Mouse (Mus musculus) brain, adult 10 weeks (tissue): ENCODE results near the gene Dtx1. TPM values are rescaled to one million over a fixed set of nuclear protein-coding genes. Genes with fewer than 3 reads are reported as not detected.

Source experiments
- polyA plus RNA-seq: library from polyadenylated mRNA; stranded (reverse); fragments of 350-450 nt; fragmentation: Illumina TruSeq; extraction: RNeasy Lipid Tissue Mini Kit (QIAGEN cat#74804); gene quantifications from one replicate; pipeline ENCODE4 v1.2.3, GENCODE M21; 2015; ENCODE audit warnings: low read depth, low replicate concordance

Dtx1 gene
- 47.7 TPM for polyA plus RNA-seq

GRCm38 (mm10) chr5:120711827-120712226, at the start of gene Dtx1:
TSS of gene Dtx1 (minus strand) at chr5:120711927.

GRCm38 (mm10) chr5:120749688-120750087, 38.0 kb upstream of the Dtx1 start, which contains the start of gene Oas2:
TSS of gene Oas2 (minus strand) at chr5:120749853.

GRCm38 (mm10) chr5:120648569-120649373, 63.0 kb downstream of the Dtx1 start, which contains the start of gene Rasal1:
TSS of gene Rasal1 (plus strand) at chr5:120648812.

GRCm38 (mm10) chr5:120634131-120634530, 77.6 kb downstream of the Dtx1 start, which contains the start of gene Cfap73:
TSS of gene Cfap73 (minus strand) at chr5:120634235.

Other genes with a start within 250 kb of the Dtx1 start
- 3.6 TPM for gene Sdsl, start 239.1 kb downstream of the Dtx1 start, polyA plus RNA-seq
- 0.39 TPM for gene Sds, start 235.4 kb downstream of the Dtx1 start, polyA plus RNA-seq
- 38.9 TPM for gene Plbd2, start 208.3 kb downstream of the Dtx1 start, polyA plus RNA-seq
- 4.3 TPM for gene Slc8b1, start 200.8 kb downstream of the Dtx1 start, polyA plus RNA-seq
- gene Tpcn1, start 123.3 kb downstream of the Dtx1 start, polyA plus RNA-seq = 20.2 TPM
- 1.6 TPM for gene Iqcd, start 122.9 kb downstream of the Dtx1 start, polyA plus RNA-seq
- gene Rita1, start 99.3 kb downstream of the Dtx1 start, polyA plus RNA-seq = 38.2 TPM
- 21.0 TPM for gene Ddx54, start 99.2 kb downstream of the Dtx1 start, polyA plus RNA-seq
- gene Cfap73, start 77.7 kb downstream of the Dtx1 start, polyA plus RNA-seq = not detected
- gene Rasal1, start 63.1 kb downstream of the Dtx1 start, polyA plus RNA-seq = 49.7 TPM
- gene Oas2, start 37.9 kb upstream of the Dtx1 start, polyA plus RNA-seq = 0.51 TPM
- gene Oas3, start 65.7 kb upstream of the Dtx1 start, polyA plus RNA-seq = not detected
- not detected for gene Oas1e, start 83.6 kb upstream of the Dtx1 start, polyA plus RNA-seq
- gene Oas1c, start 100.6 kb upstream of the Dtx1 start, polyA plus RNA-seq = 1.1 TPM
- gene Oas1f, start 135.4 kb upstream of the Dtx1 start, polyA plus RNA-seq = not detected
- gene Oas1h, start 149.5 kb upstream of the Dtx1 start, polyA plus RNA-seq = not detected
- not detected for gene Oas1g, start 175.7 kb upstream of the Dtx1 start, polyA plus RNA-seq
- gene Oas1a, start 195.6 kb upstream of the Dtx1 start, polyA plus RNA-seq = 1.0 TPM
- gene Oas1d, start 202.6 kb upstream of the Dtx1 start, polyA plus RNA-seq = not detected